8 mouse cellular contexts compared by ENCODE assay signal in the genomic region with DNA sequence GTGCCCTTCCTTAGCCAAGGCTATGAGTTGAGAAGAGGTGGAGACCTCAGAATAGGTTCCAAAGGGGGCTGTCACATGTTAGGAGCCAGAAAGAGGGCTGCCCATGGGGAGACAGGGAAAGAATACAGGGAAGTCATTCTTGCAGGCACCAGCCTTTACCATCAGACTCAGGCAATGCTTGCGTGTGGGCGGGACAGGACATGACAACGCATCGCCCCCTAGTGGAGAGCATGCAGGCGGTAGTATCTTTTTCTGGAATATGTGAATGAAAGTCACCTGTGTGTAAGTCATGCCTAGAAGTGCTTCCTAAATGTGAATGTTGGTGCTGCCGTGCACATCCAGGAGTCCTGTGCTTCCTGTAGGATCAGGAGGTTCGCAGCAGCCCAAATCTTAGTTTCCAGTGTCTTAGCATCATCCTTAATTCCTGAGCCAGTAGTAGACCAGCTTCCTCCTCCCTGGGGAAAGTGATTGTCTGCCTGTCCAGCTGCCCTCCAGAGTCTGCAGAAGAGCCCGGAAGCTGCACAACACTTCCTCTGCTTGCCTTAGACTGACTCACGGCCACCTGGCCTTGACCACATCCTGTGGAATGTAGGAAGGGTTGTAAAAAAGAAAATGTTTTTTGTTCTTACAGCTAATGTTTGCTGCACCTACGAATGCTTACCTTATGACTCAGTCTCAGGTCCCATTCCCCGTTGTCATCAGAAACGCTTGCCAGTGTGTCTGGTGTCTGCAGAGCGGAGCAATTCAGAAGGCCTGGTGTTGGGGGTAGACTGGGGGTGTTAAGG. TPM values are rescaled to one million over a fixed set of nuclear protein-coding genes. Genes with fewer than 3 reads are reported as not detected.
A peak's percentile ranks its signal among the peaks of the same experiment; 100 is the strongest.
DNase-seq lines count a peak whose midpoint lies in the region; ATAC-seq lines count a peak whose summit lies in the region.

No protein-coding gene starts in this region.

- ATAC-seq in hematopoietic stem cell, adult 5-6 weeks (replicated peaks in 1 of 2; ENCODE audit: insufficient read depth in 1 of 2, low FRiP score in 2 of 2, low TSS enrichment in 1 of 2, low read depth in 1 of 2, poor library complexity in 2 of 2, severe bottlenecking in 2 of 2): peak; percentile 78 to 82

- peak; percentile 74 for DNase-seq in ES-CJ7 (ENCODE audit: low read depth, low spot score)
- DNase-seq in brain, adult 2 months (ENCODE audit: low read depth, low spot score): peak; percentile 94
- peak; percentile 23 for DNase-seq in fibroblast of lung, adult 2 months (ENCODE audit: low read depth)
- peak; percentile 92 for DNase-seq in layer of hippocampus, adult 9-11 months
- DNase-seq in lung, postnatal 36 days: peak; percentile 81
- peak; percentile 90 for DNase-seq in right cerebral cortex, adult 18-20 months
- peak; percentile 41 for DNase-seq in urinary bladder, adult 2 months (ENCODE audit: low spot score)

RNA-seq across cellular contexts. Expression of gene Dbx1, which starts 35.3 kb away (rescaled TPM):
- total RNA-seq in hematopoietic stem cell, adult 5-6 weeks (2017): not detected in 2 replicates
- polyA plus RNA-seq in urinary bladder, adult 2 months (2012; rRNA removed): not detected in 2 replicates

Comparison
In these comparisons a context has a peak if more than half of its experiments do, and no peak if none do; other contexts are left out.
1. Peak in every context shown above with its lines: DNase-seq and ATAC-seq.
2. DNase-seq: peak in every context shown above with its lines; median percentile 94 in brain, adult 2 months; 92 in layer of hippocampus, adult 9-11 months; 90 in right cerebral cortex, adult 18-20 months; 81 in lung, postnatal 36 days; 74 in ES-CJ7; 41 in urinary bladder, adult 2 months; 23 in fibroblast of lung, adult 2 months.